Mouse (Mus musculus) urinary bladder, adult 18-20 months (tissue): Measurements from ENCODE around the gene Tagln2.
A peak's percentile ranks its signal among the peaks of the same experiment; 100 is the strongest.

Experiments
- DNase-seq, 2 experiments: peaks; one replicate each; pipeline ENCODE4 v3.0.0; 2022; ENCODE audit warnings: low spot score in 2 of 2, mixed read lengths in 2 of 2

Gene Tagln2

DNA sequence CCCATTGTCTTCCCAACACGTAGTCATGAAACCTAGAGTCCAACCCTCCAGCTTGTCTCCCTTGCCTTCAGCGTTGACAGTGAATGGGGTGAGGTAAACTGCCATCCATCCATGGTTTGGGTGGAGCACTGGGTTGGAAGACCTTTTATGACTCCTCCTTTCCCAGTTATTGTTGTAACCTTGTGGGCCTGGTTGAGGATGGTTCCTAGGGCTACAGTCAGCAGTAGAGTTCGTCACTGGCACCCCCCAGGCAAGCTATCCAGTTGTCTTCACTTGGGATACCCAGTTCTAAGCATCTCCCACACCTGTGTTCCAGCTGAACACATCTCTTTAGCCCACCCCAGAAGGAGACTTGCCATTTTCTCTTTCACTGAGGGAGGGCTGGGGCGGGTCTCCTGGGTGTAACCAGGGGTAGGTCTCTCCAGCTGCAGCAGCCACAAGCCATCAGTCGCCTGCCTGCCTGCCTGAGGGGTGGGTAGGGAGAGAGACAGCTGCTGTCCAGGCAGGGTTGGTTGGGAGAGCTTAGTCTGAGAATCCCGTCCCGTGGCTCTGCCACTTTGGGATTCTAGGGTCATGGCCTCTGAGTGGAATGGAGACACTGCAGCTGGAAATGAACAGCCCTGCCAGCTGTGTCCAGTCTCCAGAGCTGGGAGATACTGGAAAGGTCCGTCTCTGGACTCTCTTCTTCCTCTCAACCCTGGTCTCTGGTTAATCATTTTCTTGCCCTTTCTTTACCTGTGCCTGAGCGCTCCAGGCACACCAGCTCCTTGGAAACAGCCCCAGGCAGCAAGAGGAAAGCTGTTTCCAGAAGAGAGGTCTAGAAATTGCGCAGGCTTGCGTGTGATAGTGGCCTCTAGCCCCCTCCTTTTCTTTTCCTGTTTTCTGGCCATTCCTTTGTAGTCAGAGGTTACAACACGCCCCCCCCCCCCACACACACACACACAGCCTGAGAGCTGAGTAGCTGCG is 2.6 kb downstream of the Tagln2 start:
- DNase-seq, result peak in 1 of 2 experiments; percentile 50

DNA sequence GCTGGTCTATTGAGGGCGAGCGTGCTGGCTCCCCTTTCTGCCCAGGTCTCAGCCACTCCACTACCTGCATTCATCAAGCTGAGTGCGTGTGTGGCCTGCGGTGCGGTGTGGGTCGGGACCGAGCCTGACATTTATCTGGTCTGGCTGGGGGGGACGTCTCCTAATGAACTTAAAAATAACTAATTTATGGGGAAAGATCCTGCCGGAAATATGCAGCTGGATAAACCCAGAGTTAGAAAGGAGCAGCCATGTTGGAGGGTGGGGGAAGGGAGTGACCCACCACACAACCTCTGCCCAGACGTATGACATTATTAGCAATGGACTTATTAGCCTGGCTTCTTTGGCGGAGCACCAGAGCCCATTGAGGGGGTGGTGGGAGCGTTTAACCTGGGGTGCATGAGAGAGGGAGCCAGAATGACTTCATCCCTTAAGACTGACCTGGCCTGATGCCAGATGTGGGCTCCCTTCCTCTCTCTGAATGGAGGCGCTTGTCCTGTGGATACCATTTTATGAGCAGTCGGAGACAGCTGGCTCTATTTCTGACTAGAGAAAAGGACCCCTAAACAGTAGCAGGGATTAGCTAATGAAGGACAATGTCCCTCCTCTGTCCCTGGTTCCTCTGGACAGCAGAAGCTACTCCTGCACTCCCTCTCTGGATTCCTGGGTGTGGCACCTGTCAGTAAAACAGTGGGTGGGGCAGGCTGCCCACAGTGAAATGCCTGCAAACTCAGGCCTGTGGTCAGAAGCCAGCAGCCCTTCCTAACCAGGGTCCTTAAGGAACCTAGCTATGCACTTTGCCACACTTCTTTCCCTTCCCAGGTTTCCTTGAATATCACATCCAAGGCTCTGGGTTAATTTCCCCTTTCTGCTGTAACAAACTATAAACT is 3.5 kb downstream of the Tagln2 start:
- no peak for DNase-seq

DNA sequence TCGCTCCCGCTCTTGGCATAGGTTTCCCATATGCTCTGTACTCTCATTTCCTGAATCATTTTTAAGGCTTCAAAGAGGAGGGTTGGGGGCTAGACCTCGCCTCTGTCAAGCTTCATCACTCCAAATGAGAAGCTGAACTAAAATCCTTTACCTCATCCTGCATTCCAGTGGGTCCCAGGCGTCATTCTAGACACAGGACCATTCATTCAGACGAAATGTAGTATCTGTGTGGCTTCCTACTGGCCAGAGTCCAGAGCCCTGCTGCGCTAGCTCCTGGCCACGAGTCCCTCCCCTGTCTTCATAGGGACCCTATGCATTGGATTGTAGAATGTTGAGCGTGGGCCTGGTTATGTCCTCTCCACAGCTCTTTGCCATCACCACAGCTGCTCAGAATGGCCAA is 4.9 kb downstream of the Tagln2 start:
- no peak for DNase-seq

DNA sequence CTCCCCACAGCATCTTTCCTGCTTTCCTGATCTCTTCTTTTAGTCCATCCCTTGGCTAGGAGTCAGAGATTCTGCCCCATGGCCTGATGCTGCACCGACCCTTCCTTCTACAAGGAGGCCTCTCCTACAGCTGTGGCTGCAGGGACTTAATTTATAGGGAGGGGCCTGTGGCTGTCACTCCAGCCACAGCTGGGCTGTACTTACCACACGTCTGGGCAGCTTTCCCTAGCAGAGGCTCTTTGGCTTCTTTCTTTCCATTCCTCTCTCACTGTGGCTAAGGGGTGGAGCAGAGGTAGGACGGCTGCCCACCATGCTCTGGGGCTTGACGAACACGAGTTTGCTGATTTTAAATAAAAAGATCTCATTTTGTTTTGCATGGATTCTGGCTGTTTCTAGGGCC is 7.2 kb downstream of the Tagln2 start:
- DNase-seq, result no peak

DNA sequence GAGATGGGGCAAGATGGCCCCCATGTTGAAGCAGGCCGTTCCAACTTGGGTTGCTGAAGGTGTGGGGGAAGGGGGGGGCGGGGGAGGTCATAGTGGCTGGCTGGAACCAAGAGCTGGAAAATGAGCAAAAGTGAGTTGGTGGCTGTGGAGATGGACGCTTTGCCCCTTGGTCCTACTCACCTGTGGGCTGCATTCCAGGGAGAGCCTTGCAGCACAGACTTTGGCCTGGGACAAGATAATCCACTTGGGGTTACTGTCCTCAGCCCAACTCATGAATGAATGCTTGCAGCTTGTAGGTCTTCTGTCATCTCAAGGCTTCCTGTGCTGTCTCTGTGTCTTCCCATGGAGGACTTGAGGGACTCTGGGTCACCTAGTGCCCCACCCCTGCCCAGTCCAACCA is 7.9 kb downstream of the Tagln2 start:
- DNase-seq, result no peak

DNA sequence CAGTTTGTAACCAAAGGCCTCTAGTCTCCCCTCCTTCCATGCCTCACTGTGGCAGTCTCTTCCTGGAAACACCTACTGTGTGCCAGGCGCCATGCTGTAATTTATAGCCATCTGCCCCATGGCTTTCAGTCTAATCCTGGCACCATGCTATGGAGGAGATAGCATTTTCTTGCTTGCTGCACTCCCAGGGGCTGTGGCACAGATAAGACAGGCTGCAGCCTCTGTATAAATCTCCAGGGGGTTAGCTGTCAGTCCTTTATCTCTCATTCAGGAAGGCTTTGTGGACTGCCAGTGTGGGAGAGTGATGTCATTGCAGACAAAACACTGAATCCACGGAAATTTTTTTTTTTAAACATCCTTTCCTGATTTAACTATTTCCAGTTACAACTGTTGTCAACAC is 8.3 kb downstream of the Tagln2 start:
- no peak for DNase-seq

DNA sequence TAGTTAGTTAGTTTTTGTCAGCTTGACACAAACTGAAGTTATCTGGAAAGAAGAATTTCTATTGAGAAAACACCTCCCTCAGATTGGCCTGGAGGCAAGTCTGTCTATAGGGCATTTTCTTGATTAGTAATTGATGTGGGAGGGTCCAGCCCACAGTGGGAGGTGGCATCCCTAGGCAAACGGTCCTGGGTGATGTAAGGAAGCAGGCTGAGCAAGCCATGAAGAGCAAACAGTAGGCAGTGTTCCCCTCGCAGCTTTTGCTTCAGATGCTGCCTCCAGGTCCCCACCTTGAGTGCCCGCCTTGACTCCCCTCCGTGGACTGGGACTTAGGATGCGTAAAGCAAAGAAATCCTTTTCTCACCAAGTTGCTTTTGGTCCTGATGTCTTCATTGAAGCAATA is 9.4 kb downstream of the Tagln2 start:
- no peak for DNase-seq

DNA sequence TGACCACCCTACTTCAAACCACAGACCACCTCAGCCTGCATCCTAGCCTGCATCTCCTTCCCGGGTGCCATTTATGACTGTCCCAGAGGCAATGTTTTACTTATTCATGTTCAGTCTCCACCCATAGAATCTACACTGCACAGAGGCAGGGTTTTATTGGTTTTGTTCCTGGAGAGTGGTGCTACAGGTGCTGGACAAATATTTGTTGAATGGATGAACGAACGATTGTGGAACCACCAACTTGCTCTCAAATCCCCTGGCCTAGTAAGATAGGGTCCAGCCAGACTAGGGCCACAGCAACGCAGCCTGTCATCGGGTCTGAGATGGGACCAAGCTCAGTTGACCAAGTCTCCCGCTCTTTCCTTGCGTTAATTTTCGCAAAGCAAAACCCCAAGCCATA is 10.1 kb downstream of the Tagln2 start:
- DNase-seq, result no peak

DNA sequence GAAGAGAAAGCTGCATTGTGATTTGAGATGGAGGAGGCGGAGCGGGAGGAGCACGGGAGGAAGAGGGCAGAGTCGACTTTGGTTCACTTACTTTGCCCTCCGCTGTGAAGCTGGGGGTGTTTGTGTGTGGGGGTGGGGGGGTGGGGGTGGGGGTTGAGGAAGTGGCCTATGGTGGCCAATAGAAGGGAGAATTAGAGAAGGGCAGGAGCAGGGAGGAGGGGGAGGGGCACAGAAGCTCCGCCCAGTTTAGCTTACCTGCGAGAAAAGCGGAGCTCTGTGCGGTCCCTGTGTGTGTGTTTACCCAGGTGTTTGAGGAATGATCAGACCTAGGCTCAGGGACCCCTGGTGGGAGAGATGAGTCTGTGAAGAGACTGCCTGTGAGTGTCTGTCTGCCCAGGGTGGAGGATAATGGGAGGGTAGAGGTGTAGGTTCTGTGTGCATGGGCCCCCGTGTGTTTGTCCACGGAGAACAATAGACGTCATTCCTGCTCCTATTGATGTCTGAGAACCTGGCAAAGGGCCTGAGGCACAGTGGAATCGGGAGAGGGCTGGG is 10.7 kb downstream of the Tagln2 start:
- DNase-seq, result no peak

DNA sequence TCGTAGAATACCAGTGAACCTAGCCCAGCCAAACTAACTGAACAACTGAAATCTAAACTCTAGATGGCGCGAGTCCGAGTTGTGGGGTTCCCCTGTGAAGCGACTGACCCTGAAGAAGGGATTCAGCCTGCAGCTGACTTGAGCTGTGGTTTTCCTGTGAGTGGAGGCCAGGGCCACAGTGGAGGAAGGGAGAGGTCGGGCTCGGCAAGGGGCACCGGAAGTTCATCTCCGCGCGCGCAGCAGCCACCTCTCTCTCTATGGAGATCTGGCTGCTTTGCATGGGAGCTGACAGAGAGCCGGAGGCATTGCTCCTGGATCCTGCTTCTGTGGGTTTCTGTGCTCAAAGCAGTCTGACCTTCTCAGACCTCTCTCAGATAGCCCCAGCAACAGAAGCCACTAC is 13.1 kb downstream of the Tagln2 start:
- no peak for DNase-seq

DNA sequence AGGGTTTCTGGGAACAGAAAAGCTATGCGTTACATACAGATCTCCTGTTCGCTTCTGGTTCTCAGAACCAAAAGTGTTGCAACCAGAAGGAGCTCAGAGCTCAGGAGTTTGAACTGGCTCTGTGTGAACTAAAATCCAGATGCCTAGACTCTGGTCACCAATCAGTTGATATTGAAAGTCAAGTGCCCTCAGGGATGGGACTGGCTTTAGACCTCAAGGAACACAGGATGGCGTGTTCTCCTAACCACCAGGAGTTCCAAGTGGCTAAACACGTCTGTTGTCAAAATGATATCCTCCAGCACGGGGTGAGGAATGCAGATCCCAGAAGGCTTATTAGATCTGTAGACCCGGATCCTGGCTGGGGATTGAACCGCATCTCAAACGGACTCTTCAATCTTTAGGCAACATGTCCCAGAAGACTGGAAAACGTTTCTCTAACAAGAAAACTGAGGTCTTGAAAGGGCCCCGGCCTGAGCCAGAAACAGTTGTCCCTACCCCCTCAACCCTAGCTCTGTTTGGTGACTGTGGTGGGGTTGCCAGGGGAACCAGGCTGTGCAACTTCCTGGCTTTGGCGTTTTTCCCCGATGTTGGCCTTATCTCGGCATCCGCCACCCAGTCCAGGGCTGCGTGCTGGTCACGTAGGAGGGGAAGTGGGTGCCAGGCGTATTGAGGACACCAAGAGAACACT is 13.8 kb downstream of the Tagln2 start:
- peak in 1 of 2 experiments; percentile 47 for DNase-seq

DNA sequence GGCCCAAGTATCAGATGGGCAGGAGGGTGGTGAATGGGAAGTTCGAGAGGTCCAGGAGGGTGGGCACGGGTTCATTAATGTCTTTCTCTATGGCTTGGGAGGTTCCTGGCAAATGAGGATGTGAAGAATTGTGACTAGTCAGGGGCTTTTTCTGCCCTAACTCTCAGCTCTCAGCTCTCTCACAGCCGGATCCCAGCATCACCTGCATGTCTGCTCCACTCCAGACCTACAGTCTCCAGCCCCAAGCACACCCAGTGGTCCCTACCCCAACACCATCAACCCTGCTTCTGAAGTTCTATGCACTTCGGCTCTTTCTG is 14.3 kb downstream of the Tagln2 start:
- DNase-seq, result no peak

DNA sequence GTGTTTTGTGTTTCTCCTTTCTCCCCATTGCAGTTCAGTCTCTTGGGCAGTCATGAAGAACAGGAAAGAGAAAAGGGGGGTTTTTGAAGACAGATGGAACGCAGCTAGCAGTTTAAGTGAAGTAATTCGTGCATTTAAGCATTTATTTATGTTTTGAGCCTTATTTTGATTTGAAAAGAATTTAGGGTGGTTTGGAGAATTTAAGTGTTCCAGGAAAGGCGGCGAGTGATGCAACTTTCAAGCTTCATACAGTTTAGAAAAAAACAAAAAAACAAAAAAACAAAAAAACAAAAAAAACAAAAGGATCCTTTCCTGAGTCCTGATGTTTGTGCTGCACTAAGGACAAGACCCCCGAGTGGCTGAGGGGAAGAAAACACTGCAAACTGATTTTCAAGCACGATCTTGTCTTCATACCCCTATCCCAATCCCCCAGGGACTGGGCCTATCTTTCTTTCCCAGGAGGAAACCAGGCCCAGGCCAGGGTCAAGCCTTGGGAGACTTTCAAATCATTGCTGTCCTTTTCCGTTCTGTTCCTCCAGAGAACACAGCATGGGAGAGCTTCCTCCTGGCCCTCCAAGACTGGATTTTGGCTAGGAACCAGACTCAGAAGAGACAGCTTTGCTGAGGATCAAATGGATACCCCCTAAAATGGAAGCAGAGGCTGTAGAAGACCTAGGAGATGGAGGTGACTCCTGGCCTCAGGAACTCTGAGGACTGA is 14.9 kb downstream of the Tagln2 start:
- no peak for DNase-seq

DNA sequence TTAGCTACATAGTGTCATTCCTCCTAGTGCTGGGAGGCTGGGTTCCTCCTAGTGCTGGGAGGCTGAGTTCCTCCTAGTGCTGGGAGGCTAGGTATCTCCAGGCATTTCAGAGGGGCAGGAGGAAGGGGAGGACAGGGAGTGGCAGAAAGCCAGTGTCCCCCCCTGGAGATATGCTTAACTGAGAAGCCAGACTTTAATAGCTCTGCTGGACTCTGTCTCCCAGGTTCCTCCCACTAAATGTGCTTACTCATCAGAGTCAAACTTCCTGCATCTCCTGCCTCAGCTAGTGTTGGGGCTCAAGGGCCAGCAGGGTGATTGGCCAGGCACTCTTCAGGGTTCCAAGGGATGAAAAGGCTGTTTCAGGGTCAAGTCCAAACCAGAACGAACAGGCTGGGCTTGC is 15.5 kb downstream of the Tagln2 start:
- no peak for DNase-seq

DNA sequence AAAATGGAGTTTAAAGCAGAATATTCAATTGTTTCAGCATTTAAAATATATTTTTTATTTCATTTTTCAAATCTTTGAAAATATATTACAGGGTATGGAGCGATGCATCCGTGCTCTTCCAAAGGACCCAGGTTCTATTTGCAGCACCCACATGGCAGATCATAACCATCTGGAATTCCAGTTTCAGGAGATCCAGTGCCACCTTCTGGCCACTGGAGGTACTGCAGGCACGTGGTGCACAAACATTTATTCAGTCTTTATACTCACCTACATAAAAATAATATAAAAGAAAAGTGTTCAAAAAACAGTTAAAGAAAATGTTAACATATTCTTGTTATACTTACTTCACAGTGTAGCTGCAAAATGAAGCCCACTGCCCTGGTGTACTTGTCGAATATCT is 18.2 kb downstream of the Tagln2 start:
- no peak for DNase-seq

DNA sequence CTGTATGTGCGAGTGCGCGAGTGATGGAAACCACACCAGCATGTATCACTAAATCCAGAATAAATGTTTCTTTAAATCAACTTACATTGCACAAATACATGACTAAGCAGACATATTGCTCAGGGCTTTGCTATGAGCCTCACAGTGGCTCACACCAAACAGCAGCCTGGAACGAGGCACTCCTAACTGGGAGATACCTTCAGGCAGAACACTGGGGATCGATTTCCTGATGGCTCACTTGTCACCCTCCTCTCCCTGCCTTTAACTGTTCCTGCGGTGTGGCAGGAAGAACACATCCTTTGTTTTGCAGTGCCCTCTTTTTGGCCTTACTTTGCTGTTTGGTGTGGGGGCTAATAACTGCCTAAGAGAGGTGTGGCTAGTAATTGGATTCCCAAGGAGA is 19.8 kb downstream of the Tagln2 start:
- no peak for DNase-seq

DNA sequence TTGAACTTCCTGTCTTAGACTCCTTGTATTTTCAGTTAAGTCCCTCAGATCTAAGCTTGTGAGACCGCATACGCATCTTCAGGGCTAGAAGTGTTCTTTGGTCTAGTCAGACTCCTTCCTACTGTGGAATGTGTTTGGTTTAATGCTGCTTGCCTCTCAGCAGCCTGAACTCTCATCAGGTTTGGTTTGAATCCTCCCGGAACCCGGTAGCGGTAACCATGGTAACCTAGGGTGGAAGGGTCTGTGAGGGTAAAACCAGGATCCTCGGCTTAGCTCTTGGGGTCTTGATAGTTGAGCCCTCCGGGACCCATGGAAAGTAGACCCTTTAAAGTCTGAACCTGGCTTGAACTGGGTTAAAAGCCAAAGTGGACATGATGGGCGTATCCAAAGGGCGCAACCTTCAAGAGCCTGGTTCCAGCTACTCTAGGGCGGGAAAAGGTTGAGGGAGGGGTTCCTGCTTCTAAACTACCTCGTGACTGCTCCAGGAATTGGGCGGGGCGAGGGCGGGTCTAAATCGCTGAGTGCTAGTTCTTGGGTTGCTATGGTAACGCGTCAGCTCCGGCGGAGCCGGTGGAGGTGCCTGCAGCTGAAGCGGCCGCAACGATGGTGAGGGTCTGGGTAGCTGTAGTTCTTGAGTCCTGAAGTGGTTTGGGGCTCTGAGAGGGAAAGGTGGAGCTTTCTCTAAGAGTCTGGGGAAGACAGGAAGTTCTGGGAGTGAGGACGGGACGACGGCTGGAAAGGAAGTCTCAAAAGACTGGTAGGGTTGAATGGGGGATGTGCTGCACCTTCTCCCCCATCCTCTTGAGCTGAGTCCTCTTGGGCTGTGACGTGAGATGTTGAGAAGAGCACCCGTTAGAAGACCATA is 21.0 kb downstream of the Tagln2 start, which contains the start of gene Cfap45:
Gene Cfap45 (plus strand): TSS at position 226 of the 865 bp plus-strand sequence.
- DNase-seq, result peak; percentile 63 to 74

DNA sequence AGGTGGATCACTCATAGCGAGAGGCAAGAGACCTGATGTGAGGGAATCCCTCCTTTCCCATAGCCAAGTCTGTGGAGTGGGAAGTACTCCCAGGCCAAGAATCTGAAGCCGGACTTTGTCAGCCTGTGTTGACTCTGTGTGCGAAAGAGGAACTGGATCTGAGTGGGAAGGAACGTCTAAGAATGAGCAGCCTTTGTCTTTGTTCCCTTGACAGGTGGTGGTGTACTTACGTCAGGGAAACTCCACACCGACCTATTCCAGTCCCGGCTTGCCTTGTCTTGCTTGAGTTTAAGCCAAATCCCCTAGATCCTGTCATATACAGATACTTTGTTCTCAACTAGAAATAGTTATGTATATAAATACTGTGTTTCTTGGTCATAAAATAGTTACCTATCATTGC is 22.7 kb downstream of the Tagln2 start:
- no peak for DNase-seq

DNA sequence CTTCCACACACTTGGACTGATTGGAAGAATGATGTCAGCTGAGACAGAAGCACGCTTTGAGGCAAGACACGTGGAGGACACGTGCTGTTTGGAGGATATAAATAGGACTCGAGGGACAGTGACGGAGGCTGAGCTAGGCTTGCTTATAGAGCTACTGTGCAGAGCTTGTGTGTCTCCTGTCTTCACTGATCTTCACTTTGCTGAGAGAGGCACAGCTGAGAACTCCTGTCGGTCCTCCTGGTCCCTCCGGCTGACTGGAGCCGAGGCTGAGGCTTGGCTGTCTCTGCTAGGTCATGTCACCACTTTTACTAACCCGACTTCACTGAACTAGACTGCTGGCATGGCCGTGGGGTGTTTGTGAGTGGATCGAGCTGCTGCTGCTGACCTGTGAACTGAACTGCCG is 23.9 kb downstream of the Tagln2 start:
- no peak for DNase-seq
